Mouse (Mus musculus) megakaryocyte, embryonic 14.5 days (primary cell): ENCODE data around the gene Fars2. TPM values are rescaled to one million over a fixed set of nuclear protein-coding genes. Genes with fewer than 3 reads are reported as not detected.
"Not testable (repeated sequence)": the region's sequence is repeated elsewhere in the genome, so short reads cannot be mapped to it uniquely, and the experiment has no call there.

Experiments used
- H3K27me3 ChIP-seq: replicated peaks from 2 replicates; pipeline ENCODE3; 2012; ENCODE audit warnings: inconsistent platforms
- H3K36me3 ChIP-seq: replicated peaks from 2 replicates; pipeline ENCODE3; 2012; ENCODE audit warnings: low read length, inconsistent platforms, mixed read lengths
- H3K4me1 ChIP-seq: 2 replicates; pipeline ENCODE4 v1.6.1; 2012; ENCODE audit warnings: inconsistent platforms
- H3K4me3 ChIP-seq: replicated peaks from 2 replicates; pipeline ENCODE3; 2012; ENCODE audit warnings: moderate library complexity, mild to moderate bottlenecking, inconsistent platforms
- H3K9me3 ChIP-seq: 2 replicates; pipeline ENCODE4 v1.6.1; 2012; ENCODE audit warnings: inconsistent platforms
- FLI1 ChIP-seq: IDR thresholded peaks from 2 replicates; pipeline ENCODE4 v1.6.1; 2012; ENCODE audit warnings: low read length, inconsistent platforms, mixed read lengths
- GATA1 ChIP-seq: IDR thresholded peaks from 3 replicates; pipeline ENCODE4 v1.6.1; 2012; ENCODE audit warnings: mixed read lengths, low read length, inconsistent platforms, borderline replicate concordance
- polyA plus RNA-seq: library from polyadenylated mRNA; stranded (reverse); fragments of >175 nt; gene quantifications from 2 replicates; pipeline ENCODE4 v1.2.3, GENCODE M21; 2012; ENCODE audit warnings: low replicate concordance; ENCODE audit not compliant: insufficient read depth

Gene Fars2
- polyA plus RNA-seq, 1 experiment = 34.4 TPM

- no peaks in the 10 kb centered on the region for H3K36me3 ChIP-seq
- TF ChIP-seq GATA1 (no peak), FLI1 (no peak)
- H3K4me1 ChIP-seq = no peaks in the 10 kb centered on the region
- no peaks in the 10 kb centered on the region for H3K9me3 ChIP-seq
- no peaks in the 10 kb centered on the region for H3K27me3 ChIP-seq
- no peak overlapping the region for H3K4me3 ChIP-seq
Measured at GRCm38 (mm10) chr13:36351529-36351928, 234.3 kb downstream of the Fars2 start.

- peaks cover 5% of the 10 kb centered on the region; the same call in 1 of the 2 replicates for H3K4me1 ChIP-seq
- no peak for TF ChIP-seq GATA1
- TF ChIP-seq FLI1 = no peak
- no peak overlapping the region for H3K4me3 ChIP-seq
- H3K36me3 ChIP-seq = no peaks in the 10 kb centered on the region
- H3K27me3 ChIP-seq = no peaks in the 10 kb centered on the region
- H3K9me3 ChIP-seq = no peaks in the 10 kb centered on the region
Measured at GRCm38 (mm10) chr13:36357469-36357868, 240.3 kb downstream of the Fars2 start.

GRCm38 (mm10) chr13:36361419-36361818 is 244.2 kb downstream of the Fars2 start:
- no peak overlapping the region for H3K4me3 ChIP-seq
- H3K9me3 ChIP-seq = no peaks in the 10 kb centered on the region
- TF ChIP-seq FLI1 (no peak), GATA1 (no peak)
- H3K4me1 ChIP-seq = peaks cover 15% of the 10 kb centered on the region
- H3K27me3 ChIP-seq = no peaks in the 10 kb centered on the region
- peaks cover 8% of the 10 kb centered on the region for H3K36me3 ChIP-seq

GRCm38 (mm10) chr13:36365719-36366118 is 248.5 kb downstream of the Fars2 start:
- not testable (repeated sequence) for H3K4me3 ChIP-seq, H3K27me3 ChIP-seq

DNA sequence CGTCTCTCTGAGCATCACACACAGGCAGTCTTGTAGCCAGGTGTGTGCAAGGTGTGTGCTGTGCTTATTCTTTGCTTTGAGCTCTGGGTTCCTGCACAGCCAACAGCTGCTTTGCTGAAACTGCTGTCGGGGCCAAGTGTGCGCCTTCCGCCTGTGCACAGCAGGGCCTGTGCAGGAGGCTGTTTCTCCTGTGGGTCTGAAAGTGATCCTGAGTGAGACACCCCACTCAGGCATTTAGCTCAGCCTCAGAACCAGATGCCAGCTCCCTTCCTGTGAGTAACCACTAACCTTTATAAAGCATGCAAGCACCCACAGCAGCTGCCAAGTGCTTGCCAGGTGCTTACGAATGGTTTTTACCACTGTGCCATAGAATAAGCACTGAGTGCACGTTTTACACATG is 249.1 kb downstream of the Fars2 start:
- Histone ChIP-seq H3K36me3 (peaks cover 8% of the 10 kb centered on the region), H3K4me3 (no peak overlapping the region), H3K27me3 (no peaks in the 10 kb centered on the region), H3K4me1 (peaks cover 22% of the 10 kb centered on the region), H3K9me3 (no peaks in the 10 kb centered on the region)
- no peak for TF ChIP-seq FLI1
- no peak for TF ChIP-seq GATA1

More at GRCm38 (mm10) chr13:36365719-36366118, 248.5 kb downstream of the Fars2 start:
- H3K4me1 ChIP-seq = peaks cover 23% of the 10 kb centered on the region
- H3K36me3 ChIP-seq, H3K9me3 ChIP-seq: not testable (repeated sequence)

DNA sequence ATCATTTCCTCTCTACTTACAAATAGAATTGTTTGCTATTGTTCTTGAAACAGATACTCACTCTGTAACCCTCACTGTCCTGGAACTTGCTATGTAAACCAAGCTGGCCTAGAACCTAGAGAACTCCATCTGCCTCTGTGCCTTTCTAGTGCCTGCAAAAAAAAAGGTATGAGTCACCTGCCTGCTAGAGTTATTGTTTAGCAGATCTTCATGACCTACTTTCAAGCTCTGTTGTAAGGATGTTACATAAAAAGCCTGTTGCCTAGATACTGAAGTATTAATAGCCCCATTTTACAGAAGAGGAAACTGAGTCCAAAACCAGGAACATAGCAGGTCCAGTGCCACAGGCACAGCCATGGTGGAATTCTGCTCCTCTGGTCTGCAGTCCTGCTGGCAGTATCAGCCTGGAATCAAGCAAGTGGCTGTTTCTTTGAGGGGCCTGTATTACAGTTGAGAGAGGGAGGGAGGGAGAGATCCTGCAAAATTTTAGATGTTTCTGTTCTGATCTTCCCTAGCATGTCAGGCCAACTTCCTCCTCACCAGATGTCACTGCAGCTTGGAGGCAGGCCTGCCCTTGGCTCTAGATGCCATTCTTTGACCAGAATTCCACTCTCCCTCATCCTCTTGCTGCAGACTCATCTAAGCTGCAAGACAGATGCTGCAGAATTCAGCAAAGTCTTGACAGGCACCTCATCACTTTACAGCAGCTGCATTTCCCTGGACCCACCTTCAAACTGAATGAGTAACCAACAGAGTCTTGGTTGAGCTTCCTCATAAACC is 250.7 kb downstream of the Fars2 start:
- Histone ChIP-seq H3K4me3 (no peak overlapping the region), H3K27me3 (no peaks in the 10 kb centered on the region), H3K9me3 (no peaks in the 10 kb centered on the region), H3K4me1 (peaks cover 18% of the 10 kb centered on the region), H3K36me3 (peaks cover 8% of the 10 kb centered on the region)
- TF ChIP-seq FLI1 (no peak), GATA1 (no peak)

- Histone ChIP-seq H3K36me3 (peaks cover 8% of the 10 kb centered on the region), H3K9me3 (no peaks in the 10 kb centered on the region), H3K27me3 (no peaks in the 10 kb centered on the region), H3K4me3 (no peak overlapping the region), H3K4me1 (peaks cover 18% of the 10 kb centered on the region)
- TF ChIP-seq FLI1 (no peak), GATA1 (no peak)
Measured at GRCm38 (mm10) chr13:36368799-36369198, 251.6 kb downstream of the Fars2 start.

DNA sequence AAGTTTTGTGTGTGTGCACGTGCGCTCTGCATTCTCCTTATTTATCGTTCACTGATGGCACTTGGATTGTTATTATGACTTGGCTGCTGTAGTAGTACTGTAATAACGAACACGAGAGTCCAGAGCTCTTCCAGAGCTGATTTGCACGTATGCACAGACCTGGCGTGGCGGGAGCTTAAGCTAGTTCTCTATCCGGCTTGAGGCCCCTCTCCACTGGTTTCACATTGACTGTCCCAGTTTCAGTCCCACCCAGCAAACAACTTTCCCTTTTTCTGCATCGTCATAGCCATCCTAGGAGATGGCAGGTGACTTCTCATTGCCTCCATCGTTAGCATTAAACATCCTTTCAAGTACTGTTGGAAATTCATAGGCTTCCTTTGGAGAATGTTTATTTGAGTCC is 252.2 kb downstream of the Fars2 start:
- H3K9me3 ChIP-seq = no peaks in the 10 kb centered on the region
- TF ChIP-seq FLI1 = no peak
- no peak for TF ChIP-seq GATA1
- peaks cover 18% of the 10 kb centered on the region for H3K4me1 ChIP-seq
- no peaks in the 10 kb centered on the region for H3K27me3 ChIP-seq
- peaks cover 8% of the 10 kb centered on the region for H3K36me3 ChIP-seq
- no peak overlapping the region for H3K4me3 ChIP-seq

- H3K4me3 ChIP-seq = no peak overlapping the region
- H3K36me3 ChIP-seq = no peaks in the 10 kb centered on the region
- peaks cover 10% of the 10 kb centered on the region; the same call in 1 of the 2 replicates for H3K9me3 ChIP-seq
- no peak for TF ChIP-seq GATA1
- no peak for TF ChIP-seq FLI1
- no peaks in the 10 kb centered on the region for H3K27me3 ChIP-seq
- H3K4me1 ChIP-seq = no peaks in the 10 kb centered on the region
Measured at GRCm38 (mm10) chr13:36383236-36383635, 266.0 kb downstream of the Fars2 start.

DNA sequence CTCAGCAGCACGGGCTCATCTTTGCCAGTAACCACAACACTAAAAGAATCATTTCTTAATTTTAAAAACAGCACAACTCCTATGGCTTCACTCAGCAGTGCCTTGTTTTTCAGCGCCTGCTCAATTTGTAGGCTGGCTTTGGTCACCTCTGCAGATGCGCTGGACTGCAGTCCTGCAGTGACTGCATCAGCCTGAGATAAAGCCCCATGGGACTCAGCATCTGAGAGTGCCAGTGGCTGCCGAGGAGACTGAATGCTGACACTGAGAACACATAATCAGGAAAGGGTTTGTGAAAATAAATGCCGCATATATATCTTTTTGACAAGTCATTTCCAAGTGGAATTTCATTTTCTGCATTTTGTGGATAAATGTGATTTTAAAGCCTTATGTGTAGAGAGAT is 268.9 kb downstream of the Fars2 start:
- peaks cover 19% of the 10 kb centered on the region for H3K9me3 ChIP-seq
- TF ChIP-seq FLI1 = no peak
- no peak for TF ChIP-seq GATA1
- peaks cover 3% of the 10 kb centered on the region for H3K36me3 ChIP-seq
- H3K27me3 ChIP-seq = no peaks in the 10 kb centered on the region
- H3K4me3 ChIP-seq = no peak overlapping the region
- H3K4me1 ChIP-seq = no peaks in the 10 kb centered on the region
